ENCODE assay signal across 8 mouse cellular contexts in genomic region chr9:113930534-113931374, GRCm38 (mm10). TPM values are rescaled to one million over a fixed set of nuclear protein-coding genes. Genes with fewer than 3 reads are reported as not detected.
DNase-seq lines count a peak whose midpoint lies in the region; ATAC-seq lines count a peak whose summit lies in the region.

Ubp1 (plus strand) TSS chr9:113930934.

- H3K4me1 ChIP-seq in heart, embryonic 14.5 days (ENCODE audit: control insufficient read depth in 2 of 2, insufficient read depth in 2 of 2, low read length in 2 of 2): peaks cover 7 to 23% of the 10 kb centered on the region in 2 experiments
- H3K4me1 ChIP-seq in liver, embryonic 13.5 days (replicated peaks): peaks cover 44% of the 10 kb centered on the region
- peaks cover 22% of the 10 kb centered on the region for H3K4me1 ChIP-seq in stomach, embryonic 16.5 days (ENCODE audit: control insufficient read depth, insufficient read depth, low read length)

- peak; percentile 95 for DNase-seq in c-Kit-negative CD71-positive TER-119-positive erythroid progenitor cells, embryonic 14.5 days (ENCODE audit: low read depth, low spot score)
- DNase-seq in fibroblast of lung, adult 2 months (ENCODE audit: low read depth): peak; percentile 100
- DNase-seq in kidney, postnatal 14 days: peak; percentile 98
- DNase-seq in liver, embryonic 13.5 days: peak; percentile 95
- peak; percentile 92 for DNase-seq in neural tube, embryonic 10.5 days (ENCODE audit: extremely low spot score, low spot score)

- peak within 1 kb of the TSS; percentile 85 to 88 for H3K27ac ChIP-seq in heart, embryonic 14.5 days (replicated peaks in 1 of 2; ENCODE audit: control insufficient read depth in 1 of 2, insufficient read depth in 1 of 2, low read depth in 2 of 2, low read length in 2 of 2)
- H3K27ac ChIP-seq in liver, embryonic 13.5 days: peak within 1 kb of the TSS; percentile 98
- peak within 1 kb of the TSS; percentile 92 for H3K27ac ChIP-seq in stomach, embryonic 16.5 days (ENCODE audit: low read length)

- peak within 1 kb of the TSS; percentile 91 for H3K9ac ChIP-seq in heart, embryonic 14.5 days (ENCODE audit: low read length)
- peak within 1 kb of the TSS; percentile 100 for H3K9ac ChIP-seq in liver, embryonic 13.5 days
- peak within 1 kb of the TSS; percentile 98 for H3K9ac ChIP-seq in stomach, embryonic 16.5 days (ENCODE audit: low read length)

- H3K4me3 ChIP-seq in heart, embryonic 14.5 days (ENCODE audit: control insufficient read depth in 1 of 2, insufficient read depth in 1 of 2, low read depth in 1 of 2, low read length in 2 of 2): peak within 1 kb of the TSS; percentile 89 to 99
- peak within 1 kb of the TSS; percentile 100 for H3K4me3 ChIP-seq in liver, embryonic 13.5 days (replicated peaks)
- peak within 1 kb of the TSS; percentile 97 for H3K4me3 ChIP-seq in stomach, embryonic 16.5 days (replicated peaks; ENCODE audit: low read length)

- H3K36me3 ChIP-seq in heart, embryonic 14.5 days (ENCODE audit: control insufficient read depth, insufficient read depth, low read length): no peaks in the 10 kb centered on the region
- H3K36me3 ChIP-seq in liver, embryonic 13.5 days: no peaks in the 10 kb centered on the region
- no peaks in the 10 kb centered on the region for H3K36me3 ChIP-seq in stomach, embryonic 16.5 days (ENCODE audit: control insufficient read depth, insufficient read depth, low read length)

- no peaks in the 10 kb centered on the region for H3K27me3 ChIP-seq in heart, embryonic 14.5 days (ENCODE audit: control insufficient read depth, insufficient read depth, low read length)
- no peaks in the 10 kb centered on the region for H3K27me3 ChIP-seq in liver, embryonic 13.5 days
- H3K27me3 ChIP-seq in stomach, embryonic 16.5 days (ENCODE audit: control insufficient read depth, insufficient read depth, low read length): no peaks in the 10 kb centered on the region

- under 1% methylated on average over 40 of the region's 86 CpGs for WGBS in heart, embryonic 14.5 days
- under 1% methylated on average over 56 of the region's 86 CpGs for WGBS in liver, embryonic 13.5 days (ENCODE audit: insufficient replicate concordance)
- WGBS in stomach, embryonic 16.5 days: under 1% methylated on average over 57 of the region's 86 CpGs

- peak; percentile 95 for ATAC-seq in CD4-positive, CD25-positive, alpha-beta regulatory T cell, adult 4 months
- peak; percentile 97 for ATAC-seq in heart, embryonic 14.5 days (ENCODE audit: insufficient number of reproducible peaks, insufficient read depth, low FRiP score, low read depth)
- peak; percentile 97 for ATAC-seq in liver, embryonic 13.5 days (ENCODE audit: low read depth)
- ATAC-seq in stomach, embryonic 16.5 days (ENCODE audit: insufficient read depth, low FRiP score): peak; percentile 98

- peak within 1 kb of the TSS; percentile 74 for H3K4me2 ChIP-seq in heart, embryonic 14.5 days (ENCODE audit: low read length)
- H3K4me2 ChIP-seq in liver, embryonic 13.5 days: peak within 1 kb of the TSS; percentile 83
- H3K4me2 ChIP-seq in stomach, embryonic 16.5 days (ENCODE audit: low read depth, low read length): peak within 1 kb of the TSS; percentile 78

- no peaks in the 10 kb centered on the region for H3K9me3 ChIP-seq in heart, embryonic 14.5 days (ENCODE audit: control insufficient read depth, low read length)
- no peaks in the 10 kb centered on the region for H3K9me3 ChIP-seq in liver, embryonic 13.5 days (replicated peaks)
- no peaks in the 10 kb centered on the region for H3K9me3 ChIP-seq in stomach, embryonic 16.5 days (replicated peaks; ENCODE audit: control insufficient read depth, low read length)

RNA-seq across cellular contexts. Expression of gene Ubp1, which starts in this region (rescaled TPM):
- polyA plus RNA-seq in CD4-positive, CD25-positive, alpha-beta regulatory T cell, adult 4 months (2017; shearing (Covaris generic)): 10 to 100 TPM; 34.9 to 36.2 TPM
- 25.9 and 27.6 TPM in 2 replicates for polyA plus RNA-seq in heart, embryonic 14.5 days (2014; fragmentation: Nextera tagmentation; extraction: Ambion mirVana)
- polyA plus RNA-seq in liver, embryonic 13.5 days (2015; fragmentation: Nextera tagmentation; extraction: Ambion mirVana): 48.4 and 52.8 TPM in 2 replicates
- 22.7 and 25.2 TPM in 2 replicates for polyA plus RNA-seq in stomach, embryonic 16.5 days (2015; fragmentation: Nextera tagmentation; extraction: Ambion mirVana)

Comparison
In these comparisons a context has a peak if more than half of its experiments do, and no peak if none do; other contexts are left out.
1. Peak in every context shown above with its lines: DNase-seq, ATAC-seq, H3K4me3 ChIP-seq and H3K27ac ChIP-seq.